Mouse (Mus musculus) forebrain, embryonic 12.5 days (tissue): ENCODE results near the gene Rnf145. TPM values are rescaled to one million over a fixed set of nuclear protein-coding genes. Genes with fewer than 3 reads are reported as not detected.
A peak's percentile ranks its signal among the peaks of the same experiment; 100 is the strongest.

Experiments used
- ATAC-seq: fragments of 200-750 bp; cut with Nextera tagmentation; 2 replicates; pipeline ENCODE4 v1.8.0; 2017; ENCODE audit warnings: moderate TSS enrichment; ENCODE audit not compliant: low FRiP score
- H3K27ac ChIP-seq: fragments of 300-500 bp; sonication (generic); 2 replicates; pipeline ENCODE4 v1.5.1; 2016; ENCODE audit warnings: mild to moderate bottlenecking
- H3K27me3 ChIP-seq: fragments of 300-500 bp; sonication (generic); 2 replicates; pipeline ENCODE4 v1.6.1; 2016; ENCODE audit warnings: mild to moderate bottlenecking
- H3K36me3 ChIP-seq: fragments of 300-500 bp; sonication (generic); replicated peaks from 2 replicates; pipeline ENCODE4 v1.6.1; 2016; ENCODE audit warnings: mild to moderate bottlenecking
- H3K4me1 ChIP-seq: fragments of 300-500 bp; sonication (generic); 2 replicates; pipeline ENCODE4 v1.6.1; 2016
- H3K4me2 ChIP-seq: fragments of 300-500 bp; sonication (generic); 2 replicates; pipeline ENCODE4 v1.6.1; 2016; ENCODE audit warnings: mild to moderate bottlenecking, moderate library complexity
- H3K4me3 ChIP-seq: fragments of 300-500 bp; sonication (generic); replicated peaks from 2 replicates; pipeline ENCODE4 v1.5.1; 2016; ENCODE audit warnings: mild to moderate bottlenecking
- H3K9ac ChIP-seq: fragments of 300-500 bp; sonication (generic); 2 replicates; pipeline ENCODE4 v1.6.1; 2016; ENCODE audit warnings: mild to moderate bottlenecking
- H3K9me3 ChIP-seq: fragments of 300-500 bp; sonication (generic); 2 replicates; pipeline ENCODE4 v1.6.1; 2016
- WGBS: fragments of 180-500 bp; shearing (Covaris S2); methylation state at CpG from one replicate; pipeline ENCODE4 v1.1.7; 2016; 5-methylcytosine and 5-hydroxymethylcytosine counted together
- polyA plus RNA-seq: library from polyadenylated mRNA; unstranded; fragments of >200 nt; fragmentation: Nextera tagmentation; extraction: Ambion mirVana; gene quantifications from 2 replicates; pipeline ENCODE4 v1.2.1, GENCODE M21; 2016

Rnf145 gene
- polyA plus RNA-seq, 1 experiment from 2014 or later = 121 TPM

GRCm38 (mm10) chr11:44513026-44513422 is 5.7 kb upstream of the Rnf145 start:
- Histone ChIP-seq H3K9ac (no peak overlapping the region), H3K36me3 (no peaks in the 10 kb centered on the region), H3K27me3 (peaks cover 4% of the 10 kb centered on the region; the same call in 1 of the 2 replicates), H3K4me2 (no peak overlapping the region), H3K27ac (no peak overlapping the region), H3K4me3 (no peak overlapping the region), H3K4me1 (peaks cover 8% of the 10 kb centered on the region), H3K9me3 (no peaks in the 10 kb centered on the region)
- ATAC-seq = no peak
- 60% methylated on average over 2 of the region's 2 CpGs for WGBS

DNA sequence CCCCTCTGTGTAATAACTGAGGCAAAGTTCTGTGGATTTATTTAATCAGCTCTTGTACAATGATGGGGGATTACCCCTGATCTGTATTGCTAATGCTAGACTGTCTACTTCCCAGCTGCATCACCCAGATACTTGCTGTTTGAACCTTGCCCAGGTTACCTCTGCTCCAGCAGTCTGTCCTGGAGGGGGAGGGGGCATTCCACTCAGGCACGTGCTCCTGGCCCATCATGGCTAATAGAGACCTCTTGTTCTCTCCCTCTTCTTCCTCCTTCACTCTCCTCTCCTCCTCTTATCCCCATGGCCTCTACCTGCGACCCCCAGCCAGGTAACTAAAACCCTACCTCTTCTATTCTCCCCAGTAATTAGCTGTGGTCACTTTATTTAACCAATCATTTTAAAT is 4.1 kb upstream of the Rnf145 start:
- no peak for ATAC-seq
- Histone ChIP-seq H3K4me1 (peaks cover 13% of the 10 kb centered on the region), H3K27ac (no peak overlapping the region), H3K4me3 (no peak overlapping the region), H3K36me3 (no peaks in the 10 kb centered on the region), H3K9ac (no peak overlapping the region), H3K9me3 (no peaks in the 10 kb centered on the region), H3K27me3 (peaks cover 4% of the 10 kb centered on the region; the same call in 1 of the 2 replicates), H3K4me2 (no peak overlapping the region)
- WGBS = 66% methylated on average over 2 of the region's 2 CpGs

DNA sequence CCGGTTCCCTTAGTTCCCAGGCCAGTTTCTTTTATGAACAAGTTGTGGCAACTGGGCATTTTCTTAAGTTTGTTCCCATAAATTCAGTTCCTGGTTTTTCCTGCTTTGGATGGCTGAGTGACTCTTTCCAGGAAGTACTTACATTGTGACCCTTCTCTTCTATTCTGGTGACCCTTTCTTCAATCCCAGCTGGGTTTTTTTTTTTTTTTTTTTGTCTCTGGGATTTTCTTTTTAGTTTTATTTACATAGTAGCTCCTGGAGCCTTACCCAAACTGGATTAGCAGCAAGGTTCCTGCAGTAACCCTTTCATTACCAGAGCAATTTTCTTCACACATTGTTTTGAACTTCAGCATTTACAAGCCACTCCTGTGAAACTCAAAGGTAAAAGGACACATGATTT is 2.4 kb upstream of the Rnf145 start:
- Histone ChIP-seq H3K9ac (no peak overlapping the region), H3K9me3 (no peaks in the 10 kb centered on the region), H3K27ac (no peak overlapping the region), H3K36me3 (no peaks in the 10 kb centered on the region), H3K4me1 (peaks cover 23% of the 10 kb centered on the region), H3K4me3 (no peak overlapping the region), H3K27me3 (peaks cover 4% of the 10 kb centered on the region; the same call in 1 of the 2 replicates), H3K4me2 (no peak overlapping the region)
- 9% methylated on average over 1 of the region's 1 CpGs for WGBS
- no peak for ATAC-seq

DNA sequence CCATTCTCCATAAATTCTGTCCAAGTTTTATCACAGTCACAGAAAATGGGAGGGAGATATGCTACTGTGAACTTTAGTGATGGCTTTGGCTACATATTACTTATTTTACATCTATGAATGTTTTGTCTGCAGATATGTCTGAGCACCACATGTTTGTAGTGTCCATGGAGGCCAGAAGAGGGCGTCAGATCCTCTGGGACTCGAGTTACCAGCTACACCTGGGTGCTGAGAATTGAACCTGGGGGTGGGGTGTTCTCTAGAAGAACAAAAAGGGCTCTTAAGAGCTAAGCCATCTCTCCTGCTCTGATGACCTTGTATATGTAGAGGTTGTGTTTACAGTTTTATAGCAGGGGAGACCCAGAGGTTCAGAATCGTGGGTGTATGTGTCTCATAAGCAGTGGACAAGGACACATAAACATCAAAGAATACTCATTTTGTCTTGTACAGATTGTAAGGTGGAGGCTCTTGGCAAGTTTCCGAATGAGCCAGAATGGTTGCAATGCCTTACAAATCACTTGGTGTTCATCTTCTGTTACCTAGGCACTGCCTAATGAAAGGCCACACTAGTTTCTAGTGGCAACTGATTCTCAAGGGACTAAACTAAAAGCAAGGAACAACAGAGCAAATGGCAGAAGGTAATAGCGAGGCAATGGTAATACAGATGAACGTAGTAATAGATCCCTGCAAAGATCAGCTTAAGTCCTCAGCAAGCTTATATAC is 1.0 kb upstream of the Rnf145 start:
- Histone ChIP-seq H3K4me2 (peak overlapping the region; percentile 83), H3K36me3 (no peaks in the 10 kb centered on the region), H3K27me3 (peaks cover 4% of the 10 kb centered on the region; the same call in 1 of the 2 replicates), H3K4me1 (peaks cover 33% of the 10 kb centered on the region), H3K9me3 (no peaks in the 10 kb centered on the region), H3K9ac (no peak overlapping the region), H3K27ac (no peak overlapping the region), H3K4me3 (peak overlapping the region; percentile 98)
- 48% methylated on average over 6 of the region's 6 CpGs for WGBS
- ATAC-seq = no peak

GRCm38 (mm10) chr11:44519096-44519949 is 559 bp downstream of the Rnf145 start:
- peak overlapping the region; percentile 96 for H3K27ac ChIP-seq
- peak; percentile 68 for ATAC-seq
- H3K4me2 ChIP-seq = peak overlapping the region; percentile 83
- H3K4me3 ChIP-seq = peak overlapping the region; percentile 98
- H3K9me3 ChIP-seq = no peaks in the 10 kb centered on the region
- H3K4me1 ChIP-seq = peaks cover 36% of the 10 kb centered on the region
- peak overlapping the region; percentile 96 for H3K9ac ChIP-seq
- H3K27me3 ChIP-seq = peaks cover 4% of the 10 kb centered on the region; the same call in 1 of the 2 replicates
- H3K36me3 ChIP-seq = peaks cover 1% of the 10 kb centered on the region; the same call in 1 of the 2 replicates
- under 1% methylated on average over 29 of the region's 61 CpGs for WGBS

DNA sequence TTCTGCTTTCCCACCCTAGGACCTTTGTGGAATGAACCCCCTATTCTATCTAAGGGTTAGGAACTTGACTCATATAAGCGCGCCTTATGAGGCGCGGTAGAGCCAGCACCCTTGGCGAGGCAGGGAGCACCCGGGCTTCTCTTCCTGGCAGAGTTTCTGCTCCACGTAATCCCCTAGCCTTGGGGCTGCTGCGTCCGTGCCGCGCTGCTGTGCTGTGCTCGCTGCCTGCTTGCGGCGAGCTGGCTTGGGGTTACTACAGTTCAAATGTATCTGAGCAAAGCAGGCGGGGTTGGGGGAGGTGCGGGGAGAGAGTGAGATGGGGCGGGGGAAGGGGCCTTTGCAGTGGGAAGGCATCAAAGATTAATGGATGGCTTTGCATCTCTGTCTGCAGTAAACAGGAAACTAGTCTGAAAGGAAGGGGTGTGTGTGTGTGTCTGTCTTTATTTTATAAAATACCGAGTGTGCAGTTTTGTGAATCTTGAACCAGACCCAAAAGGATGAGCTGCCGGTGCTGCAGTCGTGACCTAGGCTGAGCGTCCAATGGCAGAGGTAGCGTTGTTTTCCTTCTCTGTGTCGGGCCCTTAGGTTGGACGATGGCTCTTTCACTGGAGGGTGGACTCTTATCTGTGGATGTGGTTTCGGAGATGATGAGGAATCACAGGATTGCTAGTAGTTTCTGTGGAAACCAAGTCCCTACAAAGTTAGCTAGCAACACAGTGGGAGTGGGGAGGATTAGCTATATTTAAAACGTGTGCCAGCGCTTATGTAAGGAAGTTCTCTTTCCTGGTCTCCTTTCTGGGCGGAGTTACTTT is 1.4 kb downstream of the Rnf145 start:
- ATAC-seq = peak; percentile 85
- WGBS = under 1% methylated on average over 28 of the region's 28 CpGs
- Histone ChIP-seq H3K9me3 (no peaks in the 10 kb centered on the region), H3K4me3 (peak overlapping the region; percentile 98), H3K36me3 (peaks cover 9% of the 10 kb centered on the region), H3K27me3 (peaks cover 4% of the 10 kb centered on the region; the same call in 1 of the 2 replicates), H3K4me2 (peak overlapping the region; percentile 83), H3K4me1 (peaks cover 36% of the 10 kb centered on the region), H3K27ac (peak overlapping the region; percentile 96), H3K9ac (peak overlapping the region; percentile 96)

- Histone ChIP-seq H3K27ac (no peak overlapping the region), H3K4me2 (no peak overlapping the region), H3K36me3 (peaks cover 28% of the 10 kb centered on the region), H3K4me1 (peaks cover 32% of the 10 kb centered on the region), H3K4me3 (no peak overlapping the region), H3K27me3 (peaks cover 2% of the 10 kb centered on the region; the same call in 1 of the 2 replicates), H3K9ac (no peak overlapping the region), H3K9me3 (no peaks in the 10 kb centered on the region)
- ATAC-seq = no peak
- whole genome bisulfite sequencing = 78% methylated on average over 5 of the region's 5 CpGs
These were observed 3.8 kb downstream of the Rnf145 start for GRCm38 (mm10) chr11:44522594-44522993.

DNA sequence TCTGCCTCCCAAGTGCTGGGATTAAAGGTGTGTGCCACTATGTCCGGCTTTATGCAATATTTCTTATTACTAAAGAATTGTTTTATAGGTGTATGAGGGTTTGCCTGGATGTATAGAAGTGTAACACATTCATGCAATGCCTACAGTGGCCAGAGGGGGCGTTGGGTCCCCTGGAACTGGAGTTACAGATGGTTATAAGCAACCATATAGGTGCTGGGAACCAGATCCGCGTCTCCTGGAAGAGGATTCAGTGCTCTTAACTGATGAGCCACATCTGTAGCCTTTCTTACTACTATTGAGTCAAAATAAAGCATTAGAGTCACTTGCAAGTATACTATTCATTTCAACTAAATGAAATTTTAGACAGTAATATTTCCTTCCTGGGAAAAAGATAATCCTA is 7.0 kb downstream of the Rnf145 start:
- Histone ChIP-seq H3K9me3 (no peaks in the 10 kb centered on the region), H3K4me1 (peaks cover 17% of the 10 kb centered on the region), H3K9ac (no peak overlapping the region), H3K27ac (no peak overlapping the region), H3K27me3 (no peaks in the 10 kb centered on the region), H3K36me3 (peaks cover 48% of the 10 kb centered on the region), H3K4me3 (no peak overlapping the region), H3K4me2 (no peak overlapping the region)
- no peak for ATAC-seq
- 79% methylated on average over 4 of the region's 4 CpGs for WGBS

DNA sequence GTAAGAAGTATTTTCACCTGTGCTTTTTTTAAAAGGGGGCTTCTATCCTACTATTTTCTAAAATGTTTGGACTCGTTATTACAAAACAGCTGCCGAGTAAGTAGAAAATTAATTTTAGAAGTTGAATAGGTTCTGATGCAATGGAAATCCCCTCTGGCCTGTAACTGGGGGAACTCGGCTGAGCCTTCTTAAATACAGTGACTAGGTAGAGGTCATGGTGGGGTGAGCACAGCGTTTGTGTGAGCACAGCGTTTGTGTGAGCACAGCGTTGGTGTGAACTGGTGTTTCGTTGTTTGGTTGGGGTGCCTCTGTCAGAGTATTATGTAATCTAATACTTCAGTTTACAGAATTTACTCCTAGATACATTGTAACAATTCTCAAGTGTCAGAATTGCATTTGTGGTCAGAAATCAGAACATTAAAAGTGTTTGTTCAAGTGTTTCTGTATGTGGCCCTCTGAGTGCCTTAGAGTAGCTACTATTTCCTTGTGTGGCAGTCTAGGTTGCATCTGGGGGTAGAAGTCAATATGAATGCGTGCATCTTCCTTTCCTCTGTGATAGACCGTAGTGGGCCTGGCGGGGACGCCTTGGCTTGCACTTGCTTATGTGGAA is 8.0 kb downstream of the Rnf145 start:
- Histone ChIP-seq H3K27me3 (no peaks in the 10 kb centered on the region), H3K27ac (no peak overlapping the region), H3K9ac (no peak overlapping the region), H3K36me3 (peaks cover 56% of the 10 kb centered on the region), H3K4me3 (no peak overlapping the region), H3K9me3 (no peaks in the 10 kb centered on the region), H3K4me1 (peaks cover 8% of the 10 kb centered on the region), H3K4me2 (no peak overlapping the region)
- WGBS = 96% methylated on average over 11 of the region's 11 CpGs
- ATAC-seq = no peak

GRCm38 (mm10) chr11:44528560-44529199 is 9.9 kb downstream of the Rnf145 start:
- peaks cover 71% of the 10 kb centered on the region for H3K36me3 ChIP-seq
- H3K4me2 ChIP-seq = no peak overlapping the region
- H3K4me1 ChIP-seq = no peaks in the 10 kb centered on the region
- H3K27ac ChIP-seq = no peak overlapping the region
- H3K9ac ChIP-seq = no peak overlapping the region
- WGBS = 92% methylated on average over 14 of the region's 14 CpGs
- no peaks in the 10 kb centered on the region for H3K27me3 ChIP-seq
- no peak for ATAC-seq
- no peak overlapping the region for H3K4me3 ChIP-seq
- H3K9me3 ChIP-seq = no peaks in the 10 kb centered on the region

DNA sequence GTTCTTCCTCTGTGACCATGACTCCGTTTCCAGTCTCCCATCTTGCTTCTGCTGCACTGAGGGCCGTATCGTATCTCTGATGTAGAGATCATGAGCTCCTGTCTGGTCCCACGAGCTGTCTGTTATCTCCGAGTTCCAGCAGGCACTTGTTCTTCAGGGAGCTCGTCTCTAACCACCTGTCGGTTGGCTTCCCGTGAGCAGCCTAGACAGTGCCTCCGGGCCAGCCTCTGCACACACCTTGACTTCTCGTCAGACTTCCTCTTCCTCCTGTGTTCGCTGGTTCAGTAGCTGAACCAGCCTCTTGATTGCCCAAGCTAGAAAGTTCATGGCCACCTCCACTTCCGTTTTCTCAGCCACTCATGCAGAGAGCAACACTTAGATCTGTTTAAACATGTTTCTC is 10.4 kb downstream of the Rnf145 start:
- no peaks in the 10 kb centered on the region for H3K27me3 ChIP-seq
- no peak overlapping the region for H3K9ac ChIP-seq
- no peak overlapping the region for H3K4me2 ChIP-seq
- no peaks in the 10 kb centered on the region for H3K4me1 ChIP-seq
- no peak overlapping the region for H3K4me3 ChIP-seq
- H3K36me3 ChIP-seq = peaks cover 76% of the 10 kb centered on the region
- H3K9me3 ChIP-seq = no peaks in the 10 kb centered on the region
- WGBS = 91% methylated on average over 12 of the region's 12 CpGs
- ATAC-seq = no peak
- H3K27ac ChIP-seq = no peak overlapping the region
